Mouse (Mus musculus) MEL (cell line): ENCODE results near the gene Ncor1. TPM values are rescaled to one million over a fixed set of nuclear protein-coding genes. Genes with fewer than 3 reads are reported as not detected.

Experiments
- DNase-seq: peaks from one replicate; pipeline ENCODE4 v3.0.0; 2011; ENCODE audit warnings: low read depth, low spot score
- H3K27ac ChIP-seq: 2 replicates; pipeline ENCODE4 v1.5.1; 2012; ENCODE audit warnings: low read depth, mild to moderate bottlenecking, control low read depth, low read length, moderate library complexity; ENCODE audit not compliant: control insufficient read depth
- H3K27me3 ChIP-seq, 2 experiments: fragments of 150-350 bp in 1 of 2; sonication (generic) in 1 of 2; 2 replicates each; pipeline ENCODE4 v1.6.1; 2012; ENCODE audit warnings: low read length in 2 of 2, mild to moderate bottlenecking in 2 of 2, improper control_type of control experiment in 1 of 2, moderate library complexity in 1 of 2; ENCODE audit not compliant: insufficient read depth in 2 of 2, control insufficient read depth in 1 of 2
- H3K36me3 ChIP-seq, 2 experiments: 2 replicates each; pipeline ENCODE4 v1.6.1; 2012 to 2014; ENCODE audit warnings: low read length in 2 of 2, improper control_type of control experiment in 1 of 2, inconsistent platforms in 1 of 2, mild to moderate bottlenecking in 1 of 2; ENCODE audit not compliant: insufficient read depth in 2 of 2, control insufficient read depth in 1 of 2
- H3K4me1 ChIP-seq, 2 experiments: fragments of 150-350 bp in 1 of 2; sonication (generic) in 1 of 2; 2 replicates each; pipeline ENCODE4 v1.6.1; 2012; ENCODE audit warnings: low read length in 2 of 2, improper control_type of control experiment in 1 of 2, mild to moderate bottlenecking in 1 of 2; ENCODE audit not compliant: insufficient read depth in 2 of 2, control insufficient read depth in 1 of 2
- H3K4me3 ChIP-seq, 2 experiments: fragments of 150-350 bp in 1 of 2; sonication (generic) in 1 of 2; 2 replicates each; pipeline ENCODE4 v1.5.1; 2012; ENCODE audit warnings: low read depth in 2 of 2, low read length in 2 of 2, mild to moderate bottlenecking in 2 of 2, moderate library complexity in 2 of 2, control low read depth in 1 of 2, improper control_type of control experiment in 1 of 2; ENCODE audit not compliant: control insufficient read depth in 1 of 2, insufficient read depth in 1 of 2
- H3K79me2 ChIP-seq: 2 replicates; pipeline ENCODE4 v1.6.1; 2012; ENCODE audit warnings: mild to moderate bottlenecking, low read length, moderate library complexity; ENCODE audit not compliant: control insufficient read depth, poor library complexity, insufficient read depth
- H3K9ac ChIP-seq: 2 replicates; pipeline ENCODE4 v1.6.1; 2012; ENCODE audit warnings: low read depth, mild to moderate bottlenecking, control low read depth, low read length, moderate library complexity; ENCODE audit not compliant: control insufficient read depth, poor library complexity, severe bottlenecking
- H3K9me3 ChIP-seq: fragments of 150-350 bp; sonication (generic); replicated peaks from 2 replicates; pipeline ENCODE4 v1.6.1; 2012; ENCODE audit warnings: mild to moderate bottlenecking, low read length, improper control_type of control experiment, moderate library complexity; ENCODE audit not compliant: insufficient read depth
- CHD1 ChIP-seq: IDR thresholded peaks from 2 replicates; pipeline ENCODE4 v1.6.1; 2012; ENCODE audit warnings: low read depth, mild to moderate bottlenecking, inconsistent platforms, low read length, improper control_type of control experiment
- E2F4 ChIP-seq: IDR thresholded peaks from 2 replicates; pipeline ENCODE4 v1.6.1; 2011; ENCODE audit warnings: low read depth, low read length, improper control_type of control experiment, borderline replicate concordance
- EP300 ChIP-seq, 2 experiments: IDR thresholded peaks; 2 replicates each; pipeline ENCODE4 v1.6.1; 2011; ENCODE audit warnings: improper control_type of control experiment in 2 of 2, low read length in 2 of 2, low read depth in 1 of 2, mild to moderate bottlenecking in 1 of 2
- ETS1 ChIP-seq: IDR thresholded peaks from 2 replicates; pipeline ENCODE4 v1.6.1; 2012; ENCODE audit warnings: low read depth, mild to moderate bottlenecking, inconsistent platforms, low read length, improper control_type of control experiment, moderate library complexity
- GABPA ChIP-seq: IDR thresholded peaks from 2 replicates; pipeline ENCODE4 v1.6.1; 2012; ENCODE audit warnings: low read depth, mild to moderate bottlenecking, inconsistent platforms, low read length, improper control_type of control experiment, moderate library complexity
- GATA1 ChIP-seq: IDR thresholded peaks from 2 replicates; pipeline ENCODE4 v1.6.1; 2011; ENCODE audit warnings: low read depth, low read length, improper control_type of control experiment
- HCFC1 ChIP-seq: IDR thresholded peaks from 2 replicates; pipeline ENCODE4 v1.6.1; 2012; ENCODE audit warnings: low read depth, mild to moderate bottlenecking, inconsistent platforms, low read length, improper control_type of control experiment, moderate library complexity
- KAT2A ChIP-seq: conservative IDR thresholded peaks from 2 replicates; pipeline ENCODE4 v1.6.1; 2012; ENCODE audit warnings: low read depth, low read length, improper control_type of control experiment, inconsistent platforms
- MAFK ChIP-seq: IDR thresholded peaks from 2 replicates; pipeline ENCODE4 v1.6.1; 2011; ENCODE audit warnings: low read depth, mild to moderate bottlenecking, low read length, improper control_type of control experiment, borderline replicate concordance
- MAX ChIP-seq: IDR thresholded peaks from 2 replicates; pipeline ENCODE4 v1.6.1; 2011; ENCODE audit warnings: low read length, improper control_type of control experiment
- MAZ ChIP-seq: IDR thresholded peaks from 2 replicates; pipeline ENCODE4 v1.6.1; 2012; ENCODE audit warnings: low read depth, mild to moderate bottlenecking, inconsistent platforms, low read length, improper control_type of control experiment
- MEF2A ChIP-seq: IDR thresholded peaks from 2 replicates; pipeline ENCODE4 v1.6.1; 2014; ENCODE audit warnings: low read depth, mild to moderate bottlenecking, inconsistent platforms, low read length, improper control_type of control experiment; ENCODE audit not compliant: poor library complexity, insufficient replicate concordance, severe bottlenecking; ENCODE audit errors: extremely low read depth
- MYB ChIP-seq: IDR thresholded peaks from 2 replicates; pipeline ENCODE4 v1.6.1; 2011; ENCODE audit warnings: mild to moderate bottlenecking, low read depth, low read length, improper control_type of control experiment
- NRF1 ChIP-seq: IDR thresholded peaks from 2 replicates; pipeline ENCODE4 v1.6.1; 2014; ENCODE audit warnings: low read depth, mild to moderate bottlenecking, inconsistent platforms, low read length, improper control_type of control experiment, moderate library complexity; ENCODE audit not compliant: poor library complexity, insufficient read depth, severe bottlenecking
- RAD21 ChIP-seq: IDR thresholded peaks from 2 replicates; pipeline ENCODE4 v1.6.1; 2011; ENCODE audit warnings: mild to moderate bottlenecking, low read depth, low read length, improper control_type of control experiment
- RCOR1 ChIP-seq: IDR thresholded peaks from 2 replicates; pipeline ENCODE4 v1.6.1; 2012; ENCODE audit warnings: low read depth, mild to moderate bottlenecking, inconsistent platforms, low read length, improper control_type of control experiment
- SIN3A ChIP-seq: IDR thresholded peaks from 2 replicates; pipeline ENCODE4 v1.6.1; 2012; ENCODE audit warnings: low read length, improper control_type of control experiment, inconsistent platforms
- SMC3 ChIP-seq: IDR thresholded peaks from 2 replicates; pipeline ENCODE4 v1.6.1; 2011; ENCODE audit warnings: low read depth, low read length, improper control_type of control experiment
- TAL1 ChIP-seq: IDR thresholded peaks from 2 replicates; pipeline ENCODE4 v1.6.1; 2012; ENCODE audit warnings: mild to moderate bottlenecking, inconsistent platforms, low read length, moderate library complexity, mixed read lengths
- TBP ChIP-seq: IDR thresholded peaks from 2 replicates; pipeline ENCODE4 v1.8.0; 2011; ENCODE audit warnings: low read depth, low read length, improper control_type of control experiment
- TCF12 ChIP-seq: IDR thresholded peaks from 2 replicates; pipeline ENCODE4 v1.6.1; 2014; ENCODE audit warnings: low read depth, mild to moderate bottlenecking, inconsistent platforms, low read length, improper control_type of control experiment, moderate library complexity
- ZC3H11A ChIP-seq: IDR thresholded peaks from 2 replicates; pipeline ENCODE4 v1.6.1; 2012; ENCODE audit warnings: low read depth, mild to moderate bottlenecking, inconsistent platforms, low read length, improper control_type of control experiment
- ZNF384 ChIP-seq: IDR thresholded peaks from 2 replicates; pipeline ENCODE4 v1.6.1; 2012; ENCODE audit warnings: low read depth, mild to moderate bottlenecking, inconsistent platforms, low read length, improper control_type of control experiment
- polyA plus RNA-seq, 2 experiments: library from polyadenylated mRNA; stranded (reverse) in 1 of 2; unstranded in 1 of 2; fragments of >175 nt in 1 of 2; fragments of >200 nt in 1 of 2; gene quantifications; 2 replicates each; pipeline versions ENCODE4 v1.2.1 to v1.2.4; 2012; ENCODE audit warnings: low replicate concordance in 2 of 2, low read depth in 1 of 2; ENCODE audit not compliant: insufficient read length in 2 of 2, insufficient read depth in 1 of 2, missing spikeins in 1 of 2
- total RNA-seq: library from RNA; depleted of rRNA; stranded (reverse); fragments of 300-350 nt; gene quantifications from 2 replicates; pipeline ENCODE4 v1.2.3, GENCODE M21; 2012

Gene Ncor1
- total and polyA plus RNA-seq, 3 experiments: 71.8 to 250 (median 188) TPM

- peaks cover 0 to 63% of the 10 kb centered on the region in 2 experiments; a peak in 2 of 4 replicates for H3K36me3 ChIP-seq
- no peaks in the 10 kb centered on the region for H3K4me1 ChIP-seq
Observed at GRCm38 (mm10) chr11:62409611-62410010, 48.7 kb downstream of the Ncor1 start.

GRCm38 (mm10) chr11:62408848-62409247 lies 49.5 kb downstream of the Ncor1 start:
- no peaks in the 10 kb centered on the region for H3K4me1 ChIP-seq
- DNase-seq: no peak
- no peak for TF ChIP-seq MEF2A
- TF ChIP-seq RAD21: no peak
- no peak for TF ChIP-seq CHD1
- no peak for TF ChIP-seq MAZ
- TF ChIP-seq MYB: no peak
- TF ChIP-seq HCFC1: no peak
- no peak for TF ChIP-seq ZC3H11A
- TF ChIP-seq E2F4: no peak
- no peak for TF ChIP-seq MAX
- TF ChIP-seq MAFK: no peak
- no peak for TF ChIP-seq ETS1
- TF ChIP-seq GATA1: no peak
- no peak for TF ChIP-seq KAT2A
- H3K9ac ChIP-seq: no peak overlapping the region
- peaks cover 0 to 67% of the 10 kb centered on the region in 2 experiments; a peak in 2 of 4 replicates for H3K36me3 ChIP-seq
- H3K4me3 ChIP-seq: no peak overlapping the region
- no peak overlapping the region for H3K27ac ChIP-seq
- H3K79me2 ChIP-seq: no peaks in the 10 kb centered on the region
- H3K27me3 ChIP-seq: no peaks in the 10 kb centered on the region
- H3K9me3 ChIP-seq: no peaks in the 10 kb centered on the region

More at GRCm38 (mm10) chr11:62409611-62410010, 48.7 kb downstream of the Ncor1 start:
- H3K9ac ChIP-seq: no peak overlapping the region
- H3K79me2 ChIP-seq: no peaks in the 10 kb centered on the region
- TF ChIP-seq EP300 (IDR thresholded peaks at IDR 0.05; ENCODE audit: low read depth in 1 of 2, low read length in 2 of 2): no peak
- TF ChIP-seq SIN3A: no peak
- TF ChIP-seq MYB: no peak
- no peak for TF ChIP-seq SMC3
- TF ChIP-seq KAT2A: no peak
- TF ChIP-seq NRF1: no peak
- no peak for TF ChIP-seq ETS1
- TF ChIP-seq TCF12: no peak
- no peak for TF ChIP-seq GABPA
- no peak for TF ChIP-seq RCOR1
- TF ChIP-seq TBP: no peak
- no peak for TF ChIP-seq TAL1
- TF ChIP-seq ZNF384: no peak
- H3K27ac ChIP-seq: no peak overlapping the region
- no peaks in the 10 kb centered on the region for H3K27me3 ChIP-seq
- H3K9me3 ChIP-seq: no peaks in the 10 kb centered on the region
- H3K4me3 ChIP-seq: no peak overlapping the region
- DNase-seq: no peak
